Mouse (Mus musculus): ENCODE data around the gene 4933400A11Rik.

The 4933400A11Rik gene

GRCm38 (mm10) chrX:169779535-169779934, at the start of gene 4933400A11Rik:
Gene 4933400A11Rik (minus strand): TSS chrX:169779635.
- DNase-seq = no peak

- no peak for DNase-seq
Measured at GRCm38 (mm10) chrX:169828136-169828535, 48.7 kb upstream of the 4933400A11Rik start.

- DNase-seq = no peak
Measured at GRCm38 (mm10) chrX:169827720-169828119, 48.3 kb upstream of the 4933400A11Rik start.

GRCm38 (mm10) chrX:169826947-169827346, 47.5 kb upstream of the 4933400A11Rik start:
- DNase-seq = no peak

GRCm38 (mm10) chrX:169813673-169814072, 34.2 kb upstream of the 4933400A11Rik start:
- no peak for DNase-seq

GRCm38 (mm10) chrX:169811783-169812182, 32.3 kb upstream of the 4933400A11Rik start:
- no peak for DNase-seq

GRCm38 (mm10) chrX:169811318-169811717, 31.9 kb upstream of the 4933400A11Rik start:
- DNase-seq = no peak

GRCm38 (mm10) chrX:169807744-169808143, 28.3 kb upstream of the 4933400A11Rik start:
- no peak for DNase-seq

GRCm38 (mm10) chrX:169805791-169806190, 26.4 kb upstream of the 4933400A11Rik start:
- DNase-seq = no peak

- no peak for DNase-seq
Measured at GRCm38 (mm10) chrX:169800238-169800637, 20.8 kb upstream of the 4933400A11Rik start.

GRCm38 (mm10) chrX:169798987-169799680, 19.7 kb upstream of the 4933400A11Rik start:
- peak; percentile 8 to 10 for DNase-seq

- DNase-seq = no peak
Measured at GRCm38 (mm10) chrX:169797148-169797547, 17.7 kb upstream of the 4933400A11Rik start.

GRCm38 (mm10) chrX:169794831-169795311, 15.4 kb upstream of the 4933400A11Rik start:
- DNase-seq = peak; percentile 7 to 28

GRCm38 (mm10) chrX:169794421-169794820, 15.0 kb upstream of the 4933400A11Rik start:
- DNase-seq = no peak

- no peak for DNase-seq
Measured at GRCm38 (mm10) chrX:169792879-169793278, 13.4 kb upstream of the 4933400A11Rik start.

GRCm38 (mm10) chrX:169789702-169790101, 10.3 kb upstream of the 4933400A11Rik start:
- no peak for DNase-seq

- no peak for DNase-seq
Measured at GRCm38 (mm10) chrX:169758001-169758400, 21.4 kb downstream of the 4933400A11Rik start.

- DNase-seq = no peak
Measured at GRCm38 (mm10) chrX:169735387-169735969, 44.0 kb downstream of the 4933400A11Rik start.

All from kidney, adult 8-10 months (tissue).